Mouse (Mus musculus): ENCODE data around the gene Arpin.

The Arpin gene

DNA sequence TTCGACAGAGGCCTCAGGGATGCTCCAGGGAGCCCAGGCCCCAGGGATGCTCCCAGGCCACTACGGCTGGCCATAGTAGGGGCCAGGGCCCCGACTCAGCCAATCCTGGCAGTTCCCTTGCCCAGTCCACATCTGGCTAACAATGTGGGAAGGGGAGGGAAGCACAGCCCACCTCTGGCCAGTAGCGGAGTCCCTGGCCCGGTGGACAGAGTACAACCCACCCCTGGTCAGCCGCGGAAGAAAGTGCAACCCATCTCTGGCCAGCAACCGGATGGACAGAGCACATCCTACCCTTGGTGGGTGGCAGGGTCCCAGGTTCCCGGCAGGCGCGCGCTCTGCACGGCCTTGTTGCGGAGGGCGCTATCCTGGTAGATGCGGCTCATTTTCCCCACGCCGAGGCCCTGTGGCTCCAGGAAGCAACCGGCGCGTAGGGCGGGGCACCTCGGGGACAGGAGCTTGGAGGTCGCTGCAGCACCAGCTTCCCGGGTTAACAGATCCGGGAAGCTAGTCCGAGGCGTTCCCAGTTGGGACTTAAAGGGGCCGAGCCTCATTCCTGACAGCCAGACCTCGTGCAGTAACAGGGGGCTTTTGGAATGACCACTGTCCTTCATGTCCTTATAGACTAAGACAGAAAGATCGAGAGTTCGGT, at the start of gene Arpin:
Arpin (minus strand) TSS at position 498 of the 649 bp plus-strand sequence.
- DNase-seq (ENCODE audit: low read depth, low spot score), result no peak

DNA sequence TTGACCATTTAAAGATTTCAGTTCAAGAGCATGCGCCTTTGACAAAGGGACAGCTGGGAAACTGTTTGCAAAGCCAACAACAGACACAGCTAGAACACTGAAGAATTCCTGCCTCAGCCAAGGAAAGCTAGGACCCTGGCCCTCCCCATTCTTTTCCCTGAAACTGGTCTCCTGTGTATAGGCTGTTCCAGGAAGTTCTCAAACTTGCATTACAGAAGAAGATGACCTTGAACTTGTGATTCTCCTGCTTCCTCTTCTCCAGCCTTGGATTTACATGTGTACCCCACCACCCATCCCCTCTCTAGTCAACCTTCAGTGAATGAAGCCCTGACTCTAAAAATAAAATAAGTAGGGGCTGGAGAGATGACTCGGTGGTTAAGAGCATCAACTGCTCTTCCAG, 40.2 kb upstream of the Arpin start:
- no peak for DNase-seq (ENCODE audit: low read depth, low spot score)

DNA sequence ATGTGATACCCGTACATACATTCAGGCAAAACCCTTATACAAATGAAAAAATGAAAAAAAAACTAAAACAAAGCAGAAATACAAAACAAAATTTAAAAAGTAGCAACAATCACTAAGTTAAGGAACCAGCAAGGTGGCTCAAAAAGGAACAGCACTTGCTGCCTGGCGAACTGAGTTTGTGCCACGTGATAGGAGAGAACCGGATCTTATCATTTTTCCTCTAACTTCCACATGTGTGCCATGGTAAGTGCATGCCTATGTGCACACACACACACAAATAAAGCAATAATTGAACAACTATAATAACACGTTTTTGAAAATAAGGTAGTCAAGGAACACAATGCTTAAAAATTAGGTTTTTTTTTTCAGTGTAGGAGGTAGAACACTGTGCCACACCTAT, 37.0 kb upstream of the Arpin start:
- no peak for DNase-seq (ENCODE audit: low read depth, low spot score)

DNA sequence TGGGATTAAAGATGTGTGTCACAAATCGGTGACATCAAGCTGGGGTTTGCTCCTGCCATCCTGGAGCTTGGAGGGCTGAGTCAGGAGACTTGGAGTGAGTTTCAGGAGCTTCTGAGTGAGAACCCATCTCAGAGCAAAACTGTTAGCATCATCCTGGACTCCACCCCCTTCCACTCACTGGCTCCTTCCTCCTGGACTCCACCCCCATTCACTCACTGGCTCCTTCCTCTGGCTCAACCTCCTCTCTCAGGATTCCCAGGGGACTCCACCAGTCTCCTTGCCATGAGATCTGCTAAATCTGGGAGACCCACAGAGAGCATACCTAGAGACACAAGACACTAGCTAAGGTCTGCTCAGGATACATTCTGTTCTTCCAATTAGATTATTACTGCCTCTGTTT, 35.2 kb upstream of the Arpin start:
- DNase-seq (ENCODE audit: low read depth, low spot score), result no peak

DNA sequence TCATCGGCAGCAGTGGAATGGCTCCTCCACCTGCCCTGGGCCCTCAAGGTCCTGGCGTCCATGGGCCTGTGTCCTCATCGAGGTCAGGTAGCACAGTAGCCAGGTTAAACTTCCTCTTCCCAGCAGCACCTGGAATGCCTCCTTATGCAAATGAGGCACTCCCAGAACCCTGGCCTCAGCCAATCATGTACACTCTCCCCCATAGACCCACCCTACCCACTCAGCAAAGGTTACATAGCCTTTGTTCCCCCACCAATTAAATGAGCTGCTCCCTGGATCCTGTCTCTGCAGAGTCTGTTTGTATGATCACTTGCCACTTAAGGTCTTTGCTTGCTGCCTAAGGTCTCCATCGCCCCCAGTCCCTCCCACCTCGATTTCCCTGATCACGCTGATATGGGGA, 33.2 kb upstream of the Arpin start:
- no peak for DNase-seq (ENCODE audit: low read depth, low spot score)

DNA sequence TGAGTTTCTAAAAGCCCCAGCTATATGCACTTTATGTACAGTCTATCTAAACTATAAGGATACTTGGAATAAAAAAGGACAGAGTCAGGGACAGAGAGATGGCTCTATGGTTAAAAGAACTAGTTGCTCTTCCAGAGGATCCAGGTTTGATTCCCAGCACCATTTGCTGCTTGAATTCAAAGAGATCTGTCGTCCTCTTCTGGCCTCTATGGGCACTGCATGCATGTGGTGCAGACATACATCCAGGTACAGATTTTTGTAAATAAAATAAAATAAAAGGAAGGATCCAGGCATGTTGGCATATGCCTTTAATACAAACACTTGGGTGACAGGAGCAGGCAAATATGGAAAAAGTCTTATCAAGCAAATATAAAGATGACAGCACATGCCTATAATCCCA, 26.4 kb upstream of the Arpin start:
- DNase-seq (ENCODE audit: low read depth, low spot score), result no peak

DNA sequence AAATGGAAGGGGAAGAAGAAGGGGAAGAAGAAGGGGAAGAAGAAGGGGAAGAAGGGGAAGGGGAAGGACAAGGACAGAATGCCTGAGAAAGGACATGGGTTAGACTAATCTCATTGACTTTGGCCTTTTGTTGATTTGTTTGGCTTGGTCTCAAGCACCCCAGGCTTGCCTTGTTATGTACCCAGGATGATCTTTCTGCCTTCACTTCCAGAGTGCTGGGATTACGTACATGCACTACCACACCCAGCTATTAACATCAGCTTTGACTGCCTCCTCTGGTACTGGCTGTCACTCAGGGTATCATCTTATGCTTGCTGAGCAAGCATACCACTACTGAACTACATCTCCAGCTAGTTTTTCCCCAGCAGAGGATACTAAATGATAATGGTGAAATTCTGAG, 21.0 kb upstream of the Arpin start:
- no peak for DNase-seq (ENCODE audit: low read depth, low spot score)

DNA sequence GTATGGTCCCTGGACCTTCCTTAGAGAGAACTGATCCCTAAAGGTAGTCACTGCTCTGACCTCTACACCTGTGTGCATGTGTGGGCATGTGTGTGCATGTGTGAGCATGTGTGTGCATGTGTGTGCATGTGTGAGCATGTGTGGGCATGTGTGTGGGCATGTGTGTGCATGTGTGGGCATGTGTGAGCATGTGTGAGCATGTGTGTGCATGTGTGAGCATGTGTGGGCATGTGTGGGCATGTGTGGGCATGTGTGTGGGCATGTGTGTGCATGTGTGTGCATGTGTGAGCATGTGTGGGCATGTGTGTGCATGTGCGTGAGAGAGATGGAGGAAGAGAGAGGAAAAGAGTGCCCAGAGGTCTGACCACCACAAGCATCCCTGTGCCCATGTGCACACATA, 19.7 kb upstream of the Arpin start:
- DNase-seq (ENCODE audit: low read depth, low spot score), result no peak

DNA sequence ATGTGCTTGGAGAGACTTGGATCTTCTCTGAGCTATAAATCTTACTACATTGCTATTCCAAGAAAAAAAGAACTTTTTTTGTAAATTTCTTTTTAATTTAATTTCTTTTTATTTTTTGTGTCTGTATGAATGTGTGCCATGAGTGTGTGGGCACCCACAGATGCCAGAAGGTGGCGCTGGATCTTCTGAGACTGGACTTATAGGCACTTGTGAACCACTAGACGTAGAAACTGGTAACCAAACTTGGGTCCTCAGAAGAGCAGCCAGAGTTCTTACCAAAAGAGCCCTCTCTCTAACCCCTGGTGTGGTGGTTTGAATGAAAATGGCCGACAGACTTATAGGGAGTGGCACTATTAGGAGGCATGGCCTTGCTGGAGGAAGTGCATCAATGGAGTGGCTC, 15.9 kb upstream of the Arpin start:
- DNase-seq (ENCODE audit: low read depth, low spot score), result no peak

DNA sequence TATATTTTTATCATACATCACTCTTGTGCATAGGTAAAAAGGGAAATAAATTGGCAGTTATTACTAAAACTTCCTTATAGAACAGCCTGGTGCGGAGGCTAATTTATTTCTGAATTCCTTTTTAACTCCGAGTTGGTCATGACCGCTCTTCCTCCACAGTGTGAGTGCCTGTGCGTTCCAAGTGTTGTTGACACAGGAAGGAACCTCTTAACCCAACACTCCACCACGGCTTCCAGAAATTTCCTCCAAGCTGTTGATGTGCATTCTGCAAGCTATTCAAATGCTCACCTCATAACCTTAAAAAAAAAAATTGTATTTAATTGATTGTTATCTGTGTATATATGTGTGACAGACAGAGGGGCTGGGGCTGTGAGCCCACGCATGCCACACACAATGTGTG, 15.1 kb upstream of the Arpin start:
- DNase-seq (ENCODE audit: low read depth, low spot score), result no peak

DNA sequence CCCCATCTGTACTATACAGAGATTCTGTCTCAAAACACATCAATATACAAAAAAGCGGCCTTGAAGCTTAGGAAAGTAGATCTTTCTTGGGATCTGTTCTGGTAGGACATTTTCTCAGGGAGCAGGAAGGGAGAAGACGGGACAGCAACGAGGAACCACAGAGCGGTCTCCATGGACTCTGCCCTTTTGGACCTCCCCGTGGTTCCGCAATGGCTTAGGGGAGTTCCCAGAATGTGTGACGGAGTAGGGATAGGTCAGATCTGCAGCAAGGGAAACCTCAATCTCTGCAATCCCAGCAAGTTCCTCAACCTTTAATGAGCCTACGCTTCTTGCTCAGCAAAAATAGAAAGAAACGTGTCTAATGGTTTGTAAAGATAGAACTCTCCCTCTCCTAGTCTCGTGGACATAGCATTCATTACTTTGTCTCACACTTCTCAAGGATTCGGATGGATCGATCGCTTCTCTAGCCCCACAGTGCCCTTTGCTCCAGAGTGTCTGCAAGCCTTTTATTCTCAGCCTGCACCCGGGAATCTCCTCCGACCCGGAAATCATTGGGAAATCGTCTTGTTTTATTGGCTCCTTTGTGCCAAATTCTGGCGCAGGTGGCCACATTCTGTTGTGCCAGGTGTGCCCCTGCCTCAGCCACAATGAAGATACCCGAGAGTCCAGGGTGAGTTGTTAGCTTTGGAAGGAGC, 499 bp upstream of the Arpin start:
- no peak for DNase-seq (ENCODE audit: low read depth, low spot score)

DNA sequence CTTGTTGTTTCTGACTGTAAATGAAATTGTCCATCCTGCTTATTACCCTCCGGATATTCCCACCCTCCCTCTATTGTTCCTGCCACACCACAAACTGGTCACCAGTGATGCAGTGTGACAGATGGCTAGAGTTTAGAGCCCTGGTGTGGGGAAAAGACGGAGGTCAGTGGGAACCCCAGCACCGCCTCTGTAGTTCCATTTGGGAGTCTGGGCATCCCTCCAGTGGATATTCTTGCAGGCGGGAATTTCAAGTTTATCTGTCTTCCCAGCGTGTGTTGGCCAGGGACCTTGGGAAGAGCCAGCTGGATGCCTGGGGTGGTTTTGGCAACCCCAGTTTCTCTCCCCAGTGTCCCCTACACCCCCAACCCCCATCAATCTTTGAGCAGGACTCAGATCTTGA, 698 bp downstream of the Arpin start:
- no peak for DNase-seq (ENCODE audit: low read depth, low spot score)

DNA sequence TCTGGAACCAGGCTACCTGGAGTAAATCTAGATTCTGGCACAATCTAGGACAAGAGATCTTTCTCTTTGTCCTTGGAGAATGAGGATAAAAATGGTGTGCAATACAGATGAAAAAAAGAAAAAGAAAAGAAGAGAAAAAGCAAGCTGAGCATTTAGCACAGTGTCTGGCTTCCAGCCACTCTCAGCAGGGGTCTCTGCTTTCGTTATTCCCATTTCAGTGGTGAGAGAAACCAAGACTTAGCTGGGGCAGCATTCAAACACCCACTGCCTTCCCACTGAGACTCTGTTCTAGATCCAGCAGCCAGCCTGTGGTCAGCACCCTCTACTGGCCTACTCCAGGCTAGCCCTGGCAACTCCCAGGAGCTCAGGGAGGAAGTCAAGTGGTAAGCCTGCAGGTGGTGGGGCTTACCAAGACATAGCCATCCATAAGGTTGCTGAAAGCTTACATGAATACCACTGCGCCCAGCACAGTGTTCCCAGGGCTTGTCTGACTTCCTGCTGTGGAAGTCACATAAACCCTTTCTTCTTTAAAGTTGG, 6.6 kb downstream of the Arpin start:
- DNase-seq (ENCODE audit: low read depth, low spot score), result no peak

DNA sequence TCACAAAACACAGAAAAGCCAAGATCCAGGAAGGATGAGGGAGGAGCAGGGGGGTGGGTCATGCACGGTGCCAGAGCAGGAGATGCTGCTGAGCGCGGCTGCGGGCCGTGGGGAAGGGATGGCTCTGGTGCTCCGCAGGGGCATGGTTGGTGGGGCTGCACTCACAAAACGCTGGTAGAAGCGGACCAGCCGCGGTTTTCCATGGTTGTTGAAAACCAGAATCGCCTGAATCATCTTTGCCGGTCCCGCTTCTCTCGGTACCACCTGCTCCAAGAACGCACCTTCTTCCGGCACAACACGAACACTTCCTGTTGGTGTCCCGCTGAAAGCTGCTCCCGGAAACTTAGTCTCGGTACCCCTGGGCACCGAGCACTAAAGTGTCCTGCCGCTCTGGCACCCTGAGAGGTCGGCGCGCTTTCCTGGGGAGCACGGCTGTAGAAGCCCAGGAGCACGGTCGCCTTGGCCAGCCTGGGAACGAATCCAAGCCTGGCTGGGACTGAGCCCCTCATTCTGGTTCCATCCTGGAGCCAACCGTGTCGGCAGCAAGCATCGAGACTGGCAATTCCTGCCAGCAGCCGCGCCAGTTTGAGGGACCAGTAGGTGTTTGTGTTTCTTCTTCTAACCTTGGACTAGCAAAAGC, 14.7 kb downstream of the Arpin start, which contains the start of gene Ap3s2:
Ap3s2 (minus strand) TSS at position 306 of the 640 bp plus-strand sequence.
- peak; percentile 94 for DNase-seq (ENCODE audit: low read depth, low spot score)

DNA sequence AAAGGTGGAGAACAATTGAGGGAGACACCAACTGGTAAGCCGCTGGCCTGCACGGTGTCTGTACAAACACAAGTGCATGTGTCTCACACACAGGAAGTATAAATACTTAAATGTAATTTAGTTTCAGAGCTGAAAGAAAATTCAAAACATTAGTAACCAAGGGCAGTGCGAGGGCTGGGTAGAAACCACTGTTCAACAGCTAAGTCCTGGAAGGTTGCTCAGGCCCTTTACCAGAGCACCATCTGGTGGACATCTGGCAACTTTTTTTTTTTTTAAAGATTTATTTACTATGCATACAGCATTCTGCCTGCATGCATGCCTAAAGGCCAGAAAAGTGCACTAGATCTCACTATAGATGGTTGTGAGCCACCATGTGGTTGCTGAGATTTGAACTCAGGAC, 20.6 kb downstream of the Arpin start:
- DNase-seq (ENCODE audit: low read depth, low spot score), result peak; percentile 56

DNA sequence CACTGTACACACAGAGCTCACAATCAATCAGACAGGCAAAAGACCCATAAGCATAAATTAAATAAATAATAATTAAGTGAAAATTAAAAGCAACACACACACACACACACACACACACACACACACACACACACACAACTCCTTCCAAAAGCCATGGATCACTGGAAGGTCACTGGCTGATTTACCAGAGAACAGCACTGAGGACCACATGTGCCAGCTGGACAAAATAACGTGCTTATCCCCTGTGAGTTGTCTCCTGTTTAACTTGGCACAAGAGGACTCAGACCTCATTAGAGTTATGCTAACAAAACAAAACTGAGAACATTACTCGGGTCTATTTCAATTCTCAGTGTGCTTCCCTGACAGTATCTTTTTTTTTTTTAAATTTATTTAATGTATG, 27.8 kb downstream of the Arpin start:
- DNase-seq (ENCODE audit: low read depth, low spot score), result no peak

DNA sequence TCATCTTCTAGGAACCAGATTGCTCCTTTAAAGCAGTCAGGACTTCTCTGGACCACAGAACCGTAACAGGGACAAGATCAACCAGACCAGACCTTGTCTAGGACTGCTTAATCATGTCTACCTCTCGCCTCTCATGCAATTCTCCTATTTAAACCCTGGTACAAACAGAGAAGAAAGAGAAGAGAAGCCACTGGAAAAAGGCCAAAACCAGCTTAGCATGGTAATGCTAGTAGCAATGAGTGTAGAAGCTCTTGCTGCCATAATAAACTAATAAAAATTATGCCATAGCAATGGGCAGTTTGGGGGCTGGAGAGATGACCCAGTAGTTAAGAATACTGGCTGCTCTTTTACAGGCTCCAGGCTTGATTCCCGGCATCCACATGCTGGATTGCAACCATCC, 28.2 kb downstream of the Arpin start:
- DNase-seq (ENCODE audit: low read depth, low spot score), result no peak

DNA sequence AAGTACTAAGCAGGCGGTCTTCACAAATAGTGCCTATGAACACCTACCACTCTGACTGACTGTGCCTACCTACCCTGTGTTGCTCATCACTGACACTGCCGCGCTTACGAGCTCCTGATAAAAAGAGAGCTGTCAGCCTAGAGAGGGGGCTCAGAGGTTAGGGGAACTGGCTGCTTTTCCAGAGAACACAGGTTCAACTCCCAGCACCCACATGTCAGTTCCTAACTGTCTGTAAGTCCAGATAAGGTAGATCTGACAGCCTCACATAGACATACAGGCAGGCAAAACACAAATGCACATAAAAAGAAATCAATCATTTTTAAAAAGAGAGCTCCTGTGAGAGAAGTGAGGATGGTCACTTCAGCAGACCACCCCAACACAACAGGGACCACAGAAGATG, 30.0 kb downstream of the Arpin start:
- DNase-seq (ENCODE audit: low read depth, low spot score), result no peak

DNA sequence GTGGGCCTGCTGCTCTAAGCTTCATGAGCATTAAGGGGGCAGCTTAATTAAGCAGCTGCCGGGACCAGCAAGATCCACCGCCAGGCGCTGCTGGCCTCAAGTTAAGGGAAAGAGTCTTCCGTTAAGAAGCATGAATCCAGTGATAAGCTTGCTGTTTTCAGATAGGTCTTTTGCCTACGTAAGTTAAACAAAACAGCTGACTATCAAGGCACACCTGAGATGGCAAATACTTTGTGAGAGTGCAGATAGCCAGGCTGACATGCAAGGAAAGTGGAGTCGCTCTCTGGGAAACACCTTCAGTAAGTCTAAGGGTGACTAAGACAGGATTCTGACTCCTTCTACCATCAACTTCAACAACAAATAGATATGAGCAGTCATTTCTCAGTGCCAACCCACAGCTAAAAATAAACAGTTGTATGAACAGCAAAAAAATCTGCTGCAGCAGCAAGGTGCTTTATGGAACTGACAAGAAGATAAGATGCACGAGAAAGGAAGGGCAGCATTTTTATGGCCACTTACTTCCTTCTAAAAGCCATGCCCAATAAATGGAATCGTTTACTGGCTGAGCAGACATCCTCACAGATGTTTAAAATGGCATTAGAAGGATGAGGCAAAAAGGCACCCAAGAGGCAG, 31.9 kb downstream of the Arpin start:
- DNase-seq (ENCODE audit: low read depth, low spot score), result no peak

DNA sequence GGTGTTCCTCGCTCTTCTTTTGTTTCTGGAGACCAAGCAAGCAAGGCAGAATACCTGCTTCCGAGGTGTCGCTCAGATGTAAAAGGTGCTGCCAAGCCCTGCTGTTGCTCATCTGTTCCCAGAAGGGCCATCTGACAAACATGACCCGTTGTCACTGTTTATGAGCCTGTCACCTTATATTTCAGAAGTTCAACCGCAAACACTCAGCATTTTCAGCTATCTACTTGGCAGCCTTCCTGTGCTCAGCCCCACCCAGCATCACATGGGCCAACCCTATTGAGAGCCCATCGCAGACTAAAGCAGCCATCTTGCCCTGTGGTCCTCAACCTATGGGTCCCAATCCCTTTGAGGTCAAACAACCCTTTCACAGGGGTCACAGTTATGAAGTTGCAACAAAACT, 34.4 kb downstream of the Arpin start:
- no peak for DNase-seq (ENCODE audit: low read depth, low spot score)

DNA sequence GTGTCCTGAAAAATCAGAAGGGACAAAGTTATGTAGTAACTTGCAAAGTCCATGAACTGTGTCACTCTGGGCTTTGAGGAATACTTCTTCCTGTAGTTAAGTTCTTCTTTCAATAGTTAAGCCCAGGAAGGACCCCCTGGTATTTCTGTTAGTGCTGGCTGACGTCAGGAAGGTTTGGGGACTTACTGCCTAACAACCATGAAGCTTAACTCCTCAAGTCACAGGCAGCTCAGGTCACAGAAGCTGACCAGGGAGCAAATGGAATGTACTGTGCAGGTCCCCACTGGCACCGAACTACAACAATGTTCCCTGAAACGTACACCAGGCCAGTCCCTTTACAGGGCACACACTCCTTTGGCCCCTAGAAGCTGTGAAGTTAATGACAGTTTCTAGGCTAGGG, 39.9 kb downstream of the Arpin start:
- no peak for DNase-seq (ENCODE audit: low read depth, low spot score)

DNA sequence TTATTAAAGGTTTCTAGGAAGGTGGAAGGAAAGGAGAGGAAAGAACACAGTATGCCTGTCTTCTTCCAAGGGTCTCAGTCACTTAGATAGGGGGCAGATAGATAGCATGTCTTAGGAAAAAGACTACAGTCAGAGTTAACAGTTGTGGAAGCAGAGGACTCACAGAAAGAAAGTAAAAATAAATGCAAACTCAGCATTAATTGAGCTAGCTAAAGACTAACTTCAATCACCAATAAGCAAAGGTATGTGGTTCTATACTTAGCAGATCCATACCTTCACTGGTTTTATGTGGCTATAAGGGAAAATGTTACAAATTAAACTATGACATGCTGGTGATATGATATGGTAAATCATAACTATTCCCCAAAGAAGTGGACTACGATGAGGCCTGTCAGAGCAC, 40.4 kb downstream of the Arpin start:
- no peak for DNase-seq (ENCODE audit: low read depth, low spot score)

Data from A20 (cell line).